Mouse (Mus musculus): ENCODE measurements around the gene Pdzd3. TPM values are rescaled to one million over a fixed set of nuclear protein-coding genes. Genes with fewer than 3 reads are reported as not detected.
A peak's percentile ranks its signal among the peaks of the same experiment; 100 is the strongest.
"Not testable (repeated sequence)": the region's sequence is repeated elsewhere in the genome, so short reads cannot be mapped to it uniquely, and the experiment has no call there.

The Pdzd3 gene
- 0.59 and 0.61 TPM in 2 replicates for polyA plus RNA-seq (2015; fragmentation: Nextera tagmentation; extraction: Ambion mirVana)

GRCm38 (mm10) chr9:44251314-44251713 lies at the start of gene Pdzd3:
Gene Pdzd3 (minus strand): TSS chr9:44251471.
- no peak within 1 kb of the TSS for H3K4me2 ChIP-seq (replicated peaks)
- 89% methylated on average over 10 of the region's 10 CpGs for WGBS
- H3K9ac ChIP-seq (replicated peaks) = no peak within 1 kb of the TSS
- H3K9me3 ChIP-seq = no peaks in the 10 kb centered on the region
- H3K27me3 ChIP-seq = no peaks in the 10 kb centered on the region
- no peak for ATAC-seq (replicated peaks)
- peaks cover 37% of the 10 kb centered on the region for H3K4me1 ChIP-seq
- no peak within 1 kb of the TSS for H3K4me3 ChIP-seq
- no peaks in the 10 kb centered on the region for H3K36me3 ChIP-seq
- 0 out of 2 replicates have a peak within 1 kb of the TSS, but pooled peaks have one; percentile 31 for H3K27ac ChIP-seq (replicated peaks)

DNA sequence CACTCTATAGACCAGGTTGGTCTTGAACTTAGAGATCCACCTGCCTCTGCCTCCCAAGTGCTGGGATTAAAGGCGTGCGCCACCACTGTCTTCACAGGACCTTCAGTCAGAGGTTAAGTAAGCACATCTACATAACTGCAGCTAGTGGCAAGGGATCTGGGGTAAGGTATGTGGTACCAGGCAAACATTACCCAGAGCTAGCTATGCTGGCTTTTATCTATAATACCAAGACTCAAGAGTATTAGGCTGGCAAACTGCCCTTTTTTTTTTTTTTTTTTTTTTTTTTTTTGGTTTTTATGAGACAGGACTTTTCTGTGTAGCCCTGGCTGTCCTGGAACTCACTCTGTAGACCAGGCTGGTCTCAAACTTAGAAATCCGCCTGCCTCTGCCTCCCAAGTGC lies 48.7 kb upstream of the Pdzd3 start:
- H3K27ac ChIP-seq (replicated peaks); H3K4me3 ChIP-seq; H3K4me2 ChIP-seq (replicated peaks); ATAC-seq (replicated peaks); H3K9ac ChIP-seq (replicated peaks); H3K9me3 ChIP-seq; H3K27me3 ChIP-seq: not testable (repeated sequence)
- 95% methylated on average over 3 of the region's 3 CpGs for WGBS
- peaks cover 13% of the 10 kb centered on the region for H3K4me1 ChIP-seq
- peaks cover 70% of the 10 kb centered on the region for H3K36me3 ChIP-seq

DNA sequence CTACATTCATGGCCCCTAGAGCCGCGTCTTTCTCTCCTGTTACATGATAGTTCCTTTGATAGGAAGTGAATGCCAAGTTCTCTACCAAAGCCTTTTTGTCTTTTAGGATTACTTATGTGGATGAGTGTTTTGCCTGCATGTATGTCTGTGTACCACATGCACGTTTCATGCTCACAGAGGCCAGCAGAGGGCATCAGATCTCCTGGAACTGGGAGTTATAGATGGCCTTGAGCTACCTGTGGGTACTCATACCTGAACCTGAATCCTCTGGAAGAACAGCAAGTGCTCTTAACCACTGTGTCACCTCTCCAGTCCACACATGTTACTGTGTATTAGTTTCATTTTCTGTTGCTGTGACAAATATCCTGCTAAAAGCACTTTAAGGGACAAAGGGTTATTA lies 41.2 kb upstream of the Pdzd3 start:
- Histone ChIP-seq H3K4me2 (replicated peaks) (no peak overlapping the region), H3K4me1 (peaks cover 12% of the 10 kb centered on the region), H3K9ac (replicated peaks) (no peak overlapping the region), H3K36me3 (peaks cover 59% of the 10 kb centered on the region), H3K9me3 (no peaks in the 10 kb centered on the region), H3K27ac (replicated peaks) (no peak overlapping the region), H3K27me3 (no peaks in the 10 kb centered on the region), H3K4me3 (no peak overlapping the region)
- 63% methylated on average over 3 of the region's 3 CpGs for WGBS
- ATAC-seq (replicated peaks) = no peak

GRCm38 (mm10) chr9:44288959-44289291 lies 37.7 kb upstream of the Pdzd3 start:
- 5% methylated on average over 11 of the region's 11 CpGs for WGBS
- no peaks in the 10 kb centered on the region for H3K9me3 ChIP-seq
- ATAC-seq (replicated peaks) = no peak
- H3K36me3 ChIP-seq = peaks cover 26% of the 10 kb centered on the region
- H3K4me3 ChIP-seq = peak overlapping the region; percentile 62
- H3K27ac ChIP-seq (replicated peaks) = 0 out of 2 replicates have a peak overlapping the region, but pooled peaks have one; percentile 43
- H3K9ac ChIP-seq (replicated peaks) = peak overlapping the region; percentile 86
- H3K4me1 ChIP-seq = peaks cover 23% of the 10 kb centered on the region
- peak overlapping the region; percentile 95 for H3K4me2 ChIP-seq (replicated peaks)
- H3K27me3 ChIP-seq = no peaks in the 10 kb centered on the region

DNA sequence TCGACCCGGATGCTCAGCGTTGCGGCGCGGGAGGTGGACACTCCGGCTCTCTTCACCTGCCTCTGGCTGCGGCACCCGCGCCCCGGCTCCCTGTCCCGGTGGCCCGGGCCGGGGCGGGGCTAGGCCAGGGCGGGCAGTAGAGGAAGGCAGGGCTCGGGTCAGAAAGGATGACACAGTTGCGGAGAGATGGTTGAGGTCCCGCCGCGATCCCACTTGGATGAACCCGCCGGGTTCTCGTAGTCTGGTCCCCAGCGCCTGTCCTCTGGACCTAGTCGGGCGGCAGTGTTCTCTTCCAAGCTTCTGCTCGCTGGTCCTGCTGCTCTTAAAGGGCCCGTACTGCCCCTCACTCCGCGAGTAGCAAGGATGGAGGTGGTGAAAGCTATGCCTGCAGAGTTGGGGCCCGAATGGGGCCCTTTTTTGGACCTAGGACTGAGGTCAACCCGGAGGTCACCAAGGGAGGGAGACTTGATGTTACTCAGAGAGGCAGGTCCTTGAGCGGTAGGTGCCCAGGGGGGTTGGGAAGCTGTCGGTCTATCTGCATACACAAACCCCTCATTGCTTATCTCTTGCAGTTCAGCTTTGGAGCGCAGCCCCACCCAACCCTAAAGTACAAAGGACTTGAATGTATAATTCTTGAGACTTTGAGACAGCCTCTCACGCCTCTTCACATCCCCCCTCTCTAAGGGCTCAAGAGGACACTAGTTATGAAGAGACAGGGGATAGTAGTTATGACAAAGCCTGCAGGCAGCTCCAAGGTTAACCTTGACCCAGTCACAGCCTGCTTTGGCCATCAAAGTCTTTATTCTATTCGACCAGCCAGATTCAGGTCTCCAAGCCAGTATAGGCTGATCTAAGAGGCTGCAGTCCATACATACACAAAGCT lies 37.0 kb upstream of the Pdzd3 start, which contains the start of gene Abcg4:
Gene Abcg4 (minus strand): TSS at position 540 of the 883 bp plus-strand sequence.
- H3K9ac ChIP-seq (replicated peaks) = peak within 1 kb of the TSS; percentile 86
- H3K27ac ChIP-seq (replicated peaks) = peak within 1 kb of the TSS; percentile 43
- peaks cover 20% of the 10 kb centered on the region for H3K36me3 ChIP-seq
- H3K9me3 ChIP-seq = no peaks in the 10 kb centered on the region
- H3K4me1 ChIP-seq = peaks cover 23% of the 10 kb centered on the region
- peak within 1 kb of the TSS; percentile 95 for H3K4me2 ChIP-seq (replicated peaks)
- no peaks in the 10 kb centered on the region for H3K27me3 ChIP-seq
- ATAC-seq (replicated peaks) = peak; percentile 62
- WGBS = under 1% methylated on average over 38 of the region's 38 CpGs
- H3K4me3 ChIP-seq = peak within 1 kb of the TSS; percentile 62

- H3K4me1 ChIP-seq = peaks cover 23% of the 10 kb centered on the region
- peak overlapping the region; percentile 62 for H3K4me3 ChIP-seq
- H3K4me2 ChIP-seq (replicated peaks) = peak overlapping the region; percentile 95
- H3K9ac ChIP-seq (replicated peaks) = peak overlapping the region; percentile 86
- H3K27ac ChIP-seq (replicated peaks) = peak overlapping the region; percentile 43
- peak; percentile 66 for ATAC-seq (replicated peaks)
- H3K9me3 ChIP-seq = no peaks in the 10 kb centered on the region
- H3K36me3 ChIP-seq = peaks cover 14% of the 10 kb centered on the region
- no peaks in the 10 kb centered on the region for H3K27me3 ChIP-seq
- 1% methylated on average over 47 of the region's 47 CpGs for WGBS
Measured at GRCm38 (mm10) chr9:44287401-44288075, 36.3 kb upstream of the Pdzd3 start.

GRCm38 (mm10) chr9:44287003-44287400 lies 35.7 kb upstream of the Pdzd3 start:
- peaks cover 10% of the 10 kb centered on the region; the same call in 1 of the 2 replicates for H3K36me3 ChIP-seq
- H3K27me3 ChIP-seq = no peaks in the 10 kb centered on the region
- H3K4me3 ChIP-seq = peak overlapping the region; percentile 62
- peak overlapping the region; percentile 86 for H3K9ac ChIP-seq (replicated peaks)
- peak overlapping the region; percentile 95 for H3K4me2 ChIP-seq (replicated peaks)
- 5% methylated on average over 11 of the region's 11 CpGs for WGBS
- H3K9me3 ChIP-seq = no peaks in the 10 kb centered on the region
- no peak for ATAC-seq (replicated peaks)
- H3K27ac ChIP-seq (replicated peaks) = peak overlapping the region; percentile 43
- H3K4me1 ChIP-seq = peaks cover 23% of the 10 kb centered on the region

- no peak for ATAC-seq (replicated peaks)
- H3K27me3 ChIP-seq = no peaks in the 10 kb centered on the region
- H3K4me2 ChIP-seq (replicated peaks) = peak overlapping the region; percentile 95
- H3K4me3 ChIP-seq = peak overlapping the region; percentile 62
- H3K36me3 ChIP-seq = peaks cover 7% of the 10 kb centered on the region
- no peak overlapping the region for H3K27ac ChIP-seq (replicated peaks)
- H3K9me3 ChIP-seq = no peaks in the 10 kb centered on the region
- H3K4me1 ChIP-seq = peaks cover 23% of the 10 kb centered on the region
- H3K9ac ChIP-seq (replicated peaks) = no peak overlapping the region; the same call in 1 of the 2 replicates
- WGBS = 9% methylated on average over 6 of the region's 6 CpGs
Measured at GRCm38 (mm10) chr9:44286256-44286850, 35.1 kb upstream of the Pdzd3 start.

DNA sequence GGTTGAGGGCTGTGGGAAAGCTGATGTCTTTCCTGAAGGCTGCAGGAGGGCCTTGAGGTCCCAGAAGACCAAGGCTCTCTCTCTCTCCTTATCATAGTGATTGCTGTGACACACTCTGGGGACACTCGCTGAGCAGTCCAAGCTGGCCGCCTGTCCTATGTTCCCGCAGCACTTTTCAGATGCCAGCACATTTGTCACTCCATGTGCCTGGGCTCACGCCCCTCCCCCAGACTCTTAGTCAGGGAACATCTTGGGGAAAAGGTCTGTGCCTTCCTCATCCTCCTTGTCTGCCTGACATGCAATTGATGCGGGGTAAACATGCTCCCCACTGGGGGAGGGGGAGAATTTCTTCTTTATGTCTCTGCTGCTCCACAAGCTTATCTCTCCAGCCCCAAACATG lies 31.9 kb upstream of the Pdzd3 start:
- ATAC-seq (replicated peaks) = no peak
- H3K36me3 ChIP-seq = peaks cover 25% of the 10 kb centered on the region; the same call in 1 of the 2 replicates
- no peak overlapping the region for H3K27ac ChIP-seq (replicated peaks)
- no peaks in the 10 kb centered on the region for H3K9me3 ChIP-seq
- H3K4me1 ChIP-seq = peaks cover 12% of the 10 kb centered on the region
- no peaks in the 10 kb centered on the region for H3K27me3 ChIP-seq
- WGBS = 80% methylated on average over 5 of the region's 5 CpGs
- no peak overlapping the region for H3K4me3 ChIP-seq
- H3K4me2 ChIP-seq (replicated peaks) = no peak overlapping the region
- H3K9ac ChIP-seq (replicated peaks) = no peak overlapping the region

DNA sequence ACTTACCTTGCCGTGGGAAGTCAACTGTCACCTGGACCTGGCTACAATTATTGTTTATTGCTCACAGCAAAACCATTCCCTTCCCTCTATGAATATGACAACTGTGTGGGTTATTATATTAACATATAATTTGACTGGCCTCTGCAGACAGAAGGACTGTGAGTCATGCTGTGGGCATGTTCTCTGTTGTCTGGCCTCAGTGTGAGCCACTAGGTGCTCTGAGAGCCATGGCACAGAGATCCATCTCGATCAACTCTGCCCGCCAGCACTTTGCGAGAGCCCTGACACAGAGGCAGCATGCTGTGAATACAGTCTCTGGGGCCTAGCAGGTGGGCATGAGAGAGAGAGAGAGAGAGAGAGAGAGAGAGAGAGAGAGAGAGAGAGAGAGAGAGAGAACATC lies 18.7 kb upstream of the Pdzd3 start:
- no peak overlapping the region for H3K4me2 ChIP-seq (replicated peaks)
- H3K9ac ChIP-seq (replicated peaks) = no peak overlapping the region
- H3K4me3 ChIP-seq = no peak overlapping the region
- 85% methylated on average over 4 of the region's 4 CpGs for WGBS
- no peak for ATAC-seq (replicated peaks)
- H3K27ac ChIP-seq (replicated peaks) = no peak overlapping the region
- peaks cover 19% of the 10 kb centered on the region for H3K4me1 ChIP-seq
- no peaks in the 10 kb centered on the region for H3K9me3 ChIP-seq
- no peaks in the 10 kb centered on the region for H3K27me3 ChIP-seq
- peaks cover 15% of the 10 kb centered on the region for H3K36me3 ChIP-seq

- Histone ChIP-seq H3K27ac (replicated peaks) (no peak overlapping the region), H3K36me3 (peaks cover 8% of the 10 kb centered on the region; the same call in 1 of the 2 replicates), H3K9ac (replicated peaks) (no peak overlapping the region), H3K4me1 (peaks cover 19% of the 10 kb centered on the region), H3K4me3 (no peak overlapping the region), H3K4me2 (replicated peaks) (no peak overlapping the region), H3K9me3 (no peaks in the 10 kb centered on the region), H3K27me3 (no peaks in the 10 kb centered on the region)
- no peak for ATAC-seq (replicated peaks)
- 91% methylated on average over 3 of the region's 3 CpGs for WGBS
Measured at GRCm38 (mm10) chr9:44269077-44269476, 17.8 kb upstream of the Pdzd3 start.

GRCm38 (mm10) chr9:44268432-44268831 lies 17.2 kb upstream of the Pdzd3 start, which contains the start of gene Nlrx1:
Gene Nlrx1 (minus strand): TSS chr9:44268599.
- WGBS = 90% methylated on average over 6 of the region's 6 CpGs
- no peak for ATAC-seq (replicated peaks)

More at GRCm38 (mm10) chr9:44268432-44268831, 17.2 kb upstream of the Pdzd3 start, which contains the start of gene Nlrx1:
- Histone ChIP-seq H3K36me3 (peaks cover 3% of the 10 kb centered on the region; the same call in 1 of the 2 replicates), H3K4me1 (peaks cover 19% of the 10 kb centered on the region), H3K27ac (replicated peaks) (peak within 1 kb of the TSS; percentile 72), H3K4me3 (peak within 1 kb of the TSS; percentile 45), H3K9ac (replicated peaks) (peak within 1 kb of the TSS; percentile 69), H3K9me3 (no peaks in the 10 kb centered on the region), H3K4me2 (replicated peaks) (peak within 1 kb of the TSS; percentile 76), H3K27me3 (no peaks in the 10 kb centered on the region)

Measured in forebrain, embryonic 15.5 days (tissue).